Mouse (Mus musculus) heart, postnatal 25 days (tissue): ENCODE measurements at regions not wholly inside any gene's neighbourhood (a gene's known extent, or its start where the extent isn't known, plus 50 kb on each side); places are given as distances from the start of the nearest gene placed in this dataset.

ENCODE experiments used
- DNase-seq: peaks from one replicate; pipeline ENCODE4 v3.0.0; 2022; ENCODE audit warnings: low spot score
- intact Hi-C: fragments of 180-260 bp; cut with DNase I; formaldehyde crosslinking; loops from one replicate; pipeline ENCODE4 v1.15.1; 2025

GRCm38 (mm10) chr16:93207217-93207616 lies 381.3 kb upstream of the Runx1 start:
- intact Hi-C loops, result no loop called here
- DNase-seq, result no peak

- intact Hi-C loops, result no loop called here
- no peak for DNase-seq
Measured at GRCm38 (mm10) chr16:93206325-93206724, 380.4 kb upstream of the Runx1 start.

- intact Hi-C loops, result no loop called here
Measured at GRCm38 (mm10) chr16:93204601-93205000, 378.7 kb upstream of the Runx1 start.

DNA sequence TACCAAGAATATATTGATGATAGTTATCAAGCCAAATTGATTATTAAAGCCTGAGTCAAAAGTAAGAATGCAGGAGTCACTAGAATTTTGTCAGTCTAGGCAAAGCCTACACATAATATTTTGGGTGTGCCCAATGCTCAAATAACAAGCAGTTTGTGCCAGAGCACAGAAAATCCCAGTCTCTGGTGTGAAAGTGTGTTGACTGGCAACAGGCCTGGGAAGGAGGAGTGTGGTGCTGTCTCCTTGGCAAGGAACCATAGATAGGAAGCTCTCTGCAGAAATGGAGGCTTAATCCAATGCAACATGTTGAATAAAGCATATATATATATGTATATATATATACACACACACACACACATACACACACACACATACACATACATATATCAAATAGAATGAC lies 376.6 kb upstream of the Runx1 start:
- intact Hi-C loops, result no loop called here
- DNase-seq, result no peak

More at GRCm38 (mm10) chr16:93204601-93205000, 378.7 kb upstream of the Runx1 start:
- DNase-seq, result no peak

GRCm38 (mm10) chr16:93197300-93197699 lies 371.4 kb upstream of the Runx1 start:
- DNase-seq, result no peak
- intact Hi-C loops, result no loop called here

DNA sequence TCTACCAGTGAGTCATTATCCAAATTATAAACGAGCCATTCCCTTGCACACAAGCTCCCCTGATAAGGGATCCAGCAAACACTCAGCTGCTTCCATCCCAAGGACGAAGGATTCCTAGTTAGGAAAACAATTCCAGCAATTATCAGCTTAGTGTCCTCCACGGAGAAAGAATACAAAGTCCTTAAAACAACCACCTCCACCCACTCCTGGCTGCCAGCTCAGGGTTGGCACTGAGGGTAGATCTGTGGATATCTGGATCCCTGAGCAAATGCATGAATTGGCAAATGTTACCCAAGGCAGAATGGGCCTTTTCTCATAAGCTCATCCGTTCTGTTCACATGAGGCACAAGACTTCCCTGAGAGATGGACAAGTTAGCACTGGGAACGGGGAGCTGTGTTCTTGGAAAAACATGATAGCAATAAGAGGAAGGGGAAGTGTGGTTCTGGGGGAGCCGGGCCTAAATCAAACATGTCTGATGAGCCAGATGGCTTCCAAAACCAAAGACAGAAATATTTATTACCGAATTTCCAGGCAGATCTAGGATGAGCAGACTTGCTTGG lies 368.1 kb upstream of the Runx1 start:
- no peak for DNase-seq
- intact Hi-C loops, result no loop called here

- DNase-seq, result no peak
Measured at GRCm38 (mm10) chr16:93193263-93193662, 367.3 kb upstream of the Runx1 start.

DNA sequence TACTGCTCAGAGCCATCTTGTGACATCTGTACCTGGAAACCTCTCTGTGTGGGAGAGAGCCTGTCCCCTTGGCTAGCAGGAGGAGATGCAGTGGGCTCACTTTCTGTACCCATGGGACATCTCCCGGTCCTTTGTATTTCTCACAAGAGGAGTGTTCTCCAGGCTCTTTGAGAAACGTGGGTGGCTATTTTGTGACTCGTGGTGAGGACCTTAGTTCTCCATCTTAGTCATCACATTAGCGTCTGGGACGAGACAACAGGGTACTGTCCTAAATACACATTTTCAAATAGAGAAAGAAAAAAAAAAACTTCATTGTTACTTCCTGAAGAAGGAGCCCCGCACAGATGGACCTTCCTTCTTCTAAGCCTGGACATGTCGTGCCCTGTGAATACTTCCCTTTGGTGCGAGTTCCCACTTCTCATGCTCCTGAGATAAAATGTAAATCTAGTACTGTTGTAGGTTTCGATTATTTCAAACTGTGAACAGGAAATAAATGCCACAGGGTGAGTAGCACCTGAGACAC lies 366.8 kb upstream of the Runx1 start:
- intact Hi-C loops, result no loop called here
- DNase-seq, result no peak

More at GRCm38 (mm10) chr16:93193263-93193662, 367.3 kb upstream of the Runx1 start:
- intact Hi-C loops, result no loop called here

DNA sequence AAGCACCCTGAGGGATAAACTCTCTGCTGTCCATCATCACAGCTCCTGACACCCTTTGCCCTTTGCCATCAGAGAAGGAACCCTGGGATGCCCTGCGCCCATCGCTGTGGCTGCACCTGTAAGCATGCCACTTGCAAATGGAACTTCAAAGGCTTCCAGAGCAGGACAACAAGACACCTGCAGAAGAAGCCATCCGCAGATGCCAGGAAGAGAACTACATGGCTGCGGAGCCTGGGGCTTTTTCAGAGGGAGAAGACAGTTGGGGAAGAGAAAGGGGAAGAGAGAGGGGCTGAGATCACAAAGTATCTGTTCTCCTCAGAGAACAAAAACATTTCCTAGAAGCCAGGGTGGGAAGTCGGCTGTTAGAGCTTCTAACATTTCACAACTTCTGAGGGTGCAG lies 365.2 kb upstream of the Runx1 start:
- intact Hi-C loops, result no loop called here
- no peak for DNase-seq

DNA sequence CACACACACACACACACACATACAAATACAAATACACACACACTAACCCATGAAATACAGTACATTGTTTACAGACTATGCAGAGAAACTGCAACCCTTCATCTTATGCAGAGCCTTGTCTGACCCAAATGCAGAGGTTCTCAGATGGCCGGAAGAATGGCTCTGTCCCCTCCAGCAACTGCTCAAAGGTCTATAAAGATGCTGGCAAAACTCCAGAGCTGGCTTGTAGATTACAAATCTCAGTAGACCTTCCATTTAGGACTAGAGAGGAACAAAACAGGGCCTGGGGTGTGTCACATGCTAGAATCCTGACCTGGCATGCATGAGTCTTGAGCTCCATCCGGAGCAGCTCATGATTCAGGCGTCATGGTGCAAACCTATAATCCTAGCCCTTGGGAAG lies 364.4 kb upstream of the Runx1 start:
- DNase-seq, result no peak
- intact Hi-C loops, result no loop called here

GRCm38 (mm10) chr16:93189875-93190274 lies 363.9 kb upstream of the Runx1 start:
- no peak for DNase-seq
- intact Hi-C loops, result no loop called here

DNA sequence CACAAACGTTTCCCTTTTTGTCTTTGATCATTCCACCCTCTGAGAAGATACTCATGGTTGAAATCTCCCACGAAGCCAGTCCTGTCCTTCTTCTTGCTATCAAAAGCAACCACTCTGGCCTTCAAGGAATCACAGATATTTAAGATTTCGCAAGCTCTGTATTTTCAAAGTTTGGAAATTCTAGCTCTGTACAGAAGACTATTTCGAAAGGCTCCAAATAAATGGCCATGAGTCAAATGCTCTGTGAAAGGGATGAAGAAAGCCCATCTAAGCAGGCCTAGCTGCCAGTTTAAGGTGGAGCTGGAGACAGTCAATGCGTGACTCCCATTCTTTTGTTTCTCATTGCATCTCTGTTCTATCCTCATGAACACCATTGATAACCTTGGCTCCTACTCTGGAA lies 363.5 kb upstream of the Runx1 start:
- intact Hi-C loops, result no loop called here
- DNase-seq, result no peak

GRCm38 (mm10) chr16:93186554-93186953 lies 360.6 kb upstream of the Runx1 start:
- intact Hi-C loops, result no loop called here
- no peak for DNase-seq

GRCm38 (mm10) chr16:93182656-93183055 lies 356.7 kb upstream of the Runx1 start:
- DNase-seq, result no peak
- intact Hi-C loops, result no loop called here

DNA sequence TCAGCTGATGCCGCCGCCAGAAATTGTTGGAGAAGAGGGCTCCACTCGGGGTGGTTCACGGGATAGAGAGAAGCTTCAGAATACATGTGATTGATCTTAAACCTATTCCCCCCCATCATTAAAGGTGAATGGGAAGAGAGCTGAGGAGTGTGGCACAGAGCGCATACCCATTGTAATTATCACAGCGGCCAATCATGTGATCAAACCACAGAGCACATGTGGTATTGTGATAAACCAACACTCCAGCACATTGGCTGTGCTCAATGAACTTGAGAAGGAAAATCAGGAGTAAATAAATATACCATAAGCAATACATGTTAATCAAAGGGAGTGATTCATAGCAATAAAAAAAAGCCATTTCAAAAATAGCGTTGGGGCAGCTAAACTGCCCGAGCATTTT lies 355.5 kb upstream of the Runx1 start:
- intact Hi-C loops, result no loop called here
- DNase-seq, result no peak

DNA sequence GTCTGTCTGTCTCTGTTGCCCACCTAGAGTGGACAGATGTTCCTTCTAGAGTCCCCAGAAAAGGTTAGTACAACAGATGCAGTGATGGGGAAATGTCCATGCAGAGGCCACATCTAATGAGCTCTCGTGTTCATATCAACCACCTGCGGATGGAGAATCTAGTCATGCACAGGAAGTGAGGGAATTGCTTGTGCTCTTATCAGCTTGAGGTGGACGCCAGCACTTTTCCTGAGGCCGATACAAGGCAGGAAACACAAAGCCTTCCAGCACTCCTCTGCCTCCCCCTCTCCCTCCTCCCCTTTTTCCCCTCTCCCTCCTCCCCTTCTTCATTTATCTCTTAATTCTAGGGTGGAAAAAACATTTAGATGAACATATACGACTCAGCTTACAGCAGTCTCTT lies 354.3 kb upstream of the Runx1 start:
- no peak for DNase-seq
- intact Hi-C loops, result no loop called here

DNA sequence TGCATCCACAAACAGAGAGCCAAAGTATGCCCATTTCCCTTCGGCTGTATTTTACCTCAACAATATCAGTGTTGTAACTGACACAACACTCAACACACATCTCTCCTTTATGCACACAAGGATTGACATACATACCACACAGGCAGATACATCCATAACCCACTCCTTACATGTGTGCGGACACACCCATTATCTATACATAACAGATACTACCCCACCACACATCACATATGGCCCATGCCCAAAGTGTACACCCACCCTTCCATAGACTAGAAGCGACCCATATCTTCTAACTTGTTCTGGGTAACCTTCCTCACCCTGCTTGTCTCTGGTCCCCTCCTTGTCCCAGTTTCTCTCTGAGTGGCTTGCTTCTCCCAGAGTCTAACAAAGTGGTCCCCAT lies 340.7 kb upstream of the Runx1 start:
- intact Hi-C loops, result no loop called here
- no peak for DNase-seq

DNA sequence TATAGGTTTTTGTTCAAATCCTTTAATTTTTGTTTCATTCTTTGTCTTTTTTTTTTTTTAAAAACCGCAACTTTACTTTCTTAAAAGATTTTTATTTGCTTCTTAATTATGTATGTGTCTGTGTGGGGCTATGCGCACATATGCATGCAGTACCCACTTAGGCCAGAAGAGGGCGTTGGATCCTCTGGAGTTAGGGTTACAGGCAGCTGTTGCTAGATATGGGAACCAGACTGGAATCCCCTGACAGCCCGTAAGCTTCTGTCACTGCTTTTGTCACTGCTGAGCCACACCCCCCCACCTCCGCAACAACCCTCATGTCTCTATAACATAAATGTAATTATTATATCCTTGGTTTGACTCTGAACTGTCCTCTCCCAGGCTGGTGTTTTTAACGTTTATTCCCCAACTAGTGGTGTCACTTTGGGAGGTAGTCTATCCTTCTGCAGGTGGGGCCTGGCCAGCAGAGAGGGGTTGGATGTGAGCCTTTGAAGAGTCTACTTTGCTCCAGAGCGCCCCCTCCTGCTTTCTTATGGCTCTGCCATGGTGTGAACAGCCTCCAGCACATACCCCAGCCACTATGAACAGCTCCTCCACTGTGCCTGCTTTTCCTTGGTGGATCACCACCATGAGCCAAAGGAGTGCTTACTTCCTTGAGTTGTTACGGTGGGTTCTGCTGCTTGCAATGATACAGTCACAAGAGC lies 332.7 kb upstream of the Runx1 start:
- intact Hi-C loops, result no loop called here
- DNase-seq, result no peak

GRCm38 (mm10) chr16:93153545-93154329 lies 327.8 kb upstream of the Runx1 start:
- intact Hi-C loops, result no loop called here
- DNase-seq, result no peak

- DNase-seq, result no peak
- intact Hi-C loops, result no loop called here
Measured at GRCm38 (mm10) chr16:93152765-93153489, 327.0 kb upstream of the Runx1 start.
